Mouse (Mus musculus) heart, embryonic 11.5 days (tissue): Measurements from ENCODE around the gene Fam161a. TPM values are rescaled to one million over a fixed set of nuclear protein-coding genes. Genes with fewer than 3 reads are reported as not detected.

ENCODE experiments used
- ATAC-seq: fragments of 200-750 bp; cut with Nextera tagmentation; replicated peaks from 2 replicates; pipeline ENCODE4 v1.8.0; 2017; ENCODE audit warnings: moderate library complexity; ENCODE audit not compliant: insufficient number of reproducible peaks, low FRiP score, low TSS enrichment
- H3K27ac ChIP-seq: fragments of 300-500 bp; sonication (generic); 2 replicates; pipeline ENCODE4 v1.5.1; 2014; ENCODE audit warnings: mild to moderate bottlenecking, low read depth, low read length
- H3K27me3 ChIP-seq: fragments of 300-500 bp; sonication (generic); 2 replicates; pipeline ENCODE4 v1.6.1; 2014; ENCODE audit warnings: mild to moderate bottlenecking, low read length, mixed read lengths; ENCODE audit not compliant: control insufficient read depth, insufficient read depth
- H3K36me3 ChIP-seq: fragments of 300-500 bp; sonication (generic); 2 replicates; pipeline ENCODE4 v1.6.1; 2014; ENCODE audit warnings: mild to moderate bottlenecking, low read length, moderate library complexity, mixed read lengths; ENCODE audit not compliant: control insufficient read depth, insufficient read depth
- H3K4me1 ChIP-seq: fragments of 300-500 bp; sonication (generic); 2 replicates; pipeline ENCODE4 v1.6.1; 2014; ENCODE audit warnings: low read length; ENCODE audit not compliant: control insufficient read depth, insufficient read depth
- H3K4me2 ChIP-seq: fragments of 300-500 bp; sonication (generic); 2 replicates; pipeline ENCODE4 v1.6.1; 2014; ENCODE audit warnings: mild to moderate bottlenecking, moderate library complexity
- H3K4me3 ChIP-seq: fragments of 300-500 bp; sonication (generic); 2 replicates; pipeline ENCODE4 v1.5.1; 2014; ENCODE audit warnings: low read depth, low read length
- H3K9ac ChIP-seq: fragments of 300-500 bp; sonication (generic); 2 replicates; pipeline ENCODE4 v1.6.1; 2014; ENCODE audit warnings: mild to moderate bottlenecking, low read depth, low read length, moderate library complexity
- H3K9me3 ChIP-seq: fragments of 300-500 bp; sonication (generic); replicated peaks from 2 replicates; pipeline ENCODE4 v1.6.1; 2016; ENCODE audit warnings: low read length; ENCODE audit not compliant: control insufficient read depth
- WGBS: fragments of 180-500 bp; shearing (Covaris S2); extraction: QIAGEN DNeasy Blood & Tissue Kit; methylation state at CpG from one replicate; pipeline ENCODE4 v1.1.7; 2014; ENCODE audit not compliant: insufficient replicate concordance; 5-methylcytosine and 5-hydroxymethylcytosine counted together
- polyA plus RNA-seq: library from polyadenylated mRNA; unstranded; fragments of >200 nt; fragmentation: Nextera tagmentation; extraction: Ambion mirVana; gene quantifications from 2 replicates; pipeline ENCODE4 v1.2.1, GENCODE M21; 2014

Gene Fam161a
- polyA plus RNA-seq, 1 experiment from 2014 or later: 1.9 TPM

DNA sequence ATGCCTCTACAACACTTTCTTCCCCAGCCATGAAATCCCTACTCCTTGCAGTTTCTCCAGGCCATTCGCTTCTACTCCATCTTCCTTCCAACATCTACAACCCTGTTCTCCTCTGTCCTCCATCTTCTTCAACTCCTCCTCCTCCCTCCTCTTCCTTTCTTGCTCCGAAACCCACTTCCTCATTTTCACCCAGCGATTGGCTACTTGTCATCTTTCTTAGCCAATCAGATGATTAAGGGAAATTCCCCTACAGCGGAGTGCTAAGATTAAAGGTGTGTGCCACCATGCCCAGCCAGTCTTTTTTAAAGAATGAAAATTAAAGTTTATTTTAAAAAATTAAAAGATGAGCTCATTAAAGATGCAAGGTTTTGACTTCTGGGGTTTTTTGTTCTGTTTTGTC lies 10.6 kb downstream of the Fam161a start:
- Histone ChIP-seq H3K36me3 (no peaks in the 10 kb centered on the region), H3K4me2 (no peak overlapping the region), H3K4me1 (no peaks in the 10 kb centered on the region), H3K9ac (no peak overlapping the region), H3K27ac (no peak overlapping the region), H3K9me3 (no peaks in the 10 kb centered on the region), H3K27me3 (no peaks in the 10 kb centered on the region), H3K4me3 (no peak overlapping the region)
- ATAC-seq: no peak
- 85% methylated on average over 4 of the region's 4 CpGs for WGBS

DNA sequence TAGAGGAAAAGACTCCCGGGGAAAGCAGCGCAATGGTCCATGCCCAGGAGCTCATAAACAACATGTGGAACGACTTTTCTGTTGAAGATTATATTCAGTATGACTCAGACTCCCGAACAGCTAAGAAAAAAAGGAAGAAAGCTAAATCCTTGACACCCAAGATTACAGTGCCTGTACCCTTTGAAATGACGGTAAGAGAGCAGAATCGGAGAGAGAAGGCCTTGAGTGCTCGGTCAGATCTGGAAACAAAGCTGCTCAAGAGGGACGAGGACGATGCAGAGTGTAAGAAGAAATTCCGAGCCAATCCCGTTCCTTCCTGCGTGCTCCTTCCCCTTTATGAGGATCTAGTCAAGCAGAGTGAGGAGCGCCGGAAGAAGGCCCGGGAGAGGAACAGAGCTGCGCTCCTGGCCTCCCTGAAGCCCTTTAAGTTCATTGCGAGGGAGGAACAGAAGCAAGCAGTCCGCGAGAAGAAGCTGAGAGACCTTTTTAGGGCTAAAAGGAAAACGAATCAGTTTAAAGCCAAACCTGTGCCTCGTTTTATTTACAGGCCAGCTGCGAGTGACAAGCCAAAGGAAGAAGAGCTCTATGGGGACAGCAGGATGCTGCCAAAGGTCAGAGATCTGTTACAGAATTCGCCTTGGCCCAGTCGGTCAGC lies 12.9 kb downstream of the Fam161a start:
- no peak overlapping the region for H3K27ac ChIP-seq
- H3K4me1 ChIP-seq: no peaks in the 10 kb centered on the region
- 71% methylated on average over 24 of the region's 24 CpGs for WGBS
- H3K9ac ChIP-seq: no peak overlapping the region
- H3K9me3 ChIP-seq: no peaks in the 10 kb centered on the region
- no peaks in the 10 kb centered on the region for H3K36me3 ChIP-seq
- H3K27me3 ChIP-seq: no peaks in the 10 kb centered on the region
- H3K4me3 ChIP-seq: no peak overlapping the region
- no peak overlapping the region for H3K4me2 ChIP-seq
- no peak for ATAC-seq

DNA sequence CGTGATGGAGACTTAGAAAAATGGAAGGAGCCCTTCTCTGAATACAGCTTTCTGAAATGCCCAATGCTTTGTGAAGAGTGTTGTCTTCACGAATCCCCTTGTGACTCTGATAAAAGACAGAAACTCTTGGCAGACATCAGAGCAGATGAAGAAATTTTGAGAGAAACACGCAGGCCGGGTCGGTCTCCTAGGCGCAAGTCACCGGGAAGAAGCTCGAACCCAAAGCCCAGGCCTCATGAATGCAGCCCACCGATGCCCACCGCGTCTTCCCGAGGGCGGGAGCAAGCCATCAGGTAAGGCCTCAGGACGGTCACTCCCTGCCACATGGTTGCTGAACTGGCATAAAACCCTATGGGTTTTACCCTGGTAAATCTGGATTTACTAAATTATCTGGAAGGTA lies 13.5 kb downstream of the Fam161a start:
- no peak for ATAC-seq
- no peak overlapping the region for H3K27ac ChIP-seq
- 88% methylated on average over 14 of the region's 14 CpGs for WGBS

GRCm38 (mm10) chr11:23023155-23023554 lies 15.8 kb downstream of the Fam161a start:
- WGBS: 77% methylated on average over 2 of the region's 2 CpGs
- no peak for ATAC-seq
- Histone ChIP-seq H3K27ac (no peak overlapping the region), H3K4me2 (no peak overlapping the region), H3K4me1 (no peaks in the 10 kb centered on the region), H3K36me3 (no peaks in the 10 kb centered on the region), H3K9ac (no peak overlapping the region), H3K27me3 (no peaks in the 10 kb centered on the region), H3K9me3 (no peaks in the 10 kb centered on the region), H3K4me3 (no peak overlapping the region)

More for the DNA sequence above, 13.5 kb downstream of the Fam161a start:
- Histone ChIP-seq H3K9me3 (no peaks in the 10 kb centered on the region), H3K9ac (no peak overlapping the region), H3K4me1 (no peaks in the 10 kb centered on the region), H3K36me3 (no peaks in the 10 kb centered on the region), H3K4me3 (no peak overlapping the region), H3K4me2 (no peak overlapping the region), H3K27me3 (no peaks in the 10 kb centered on the region)

- WGBS: 74% methylated on average over 3 of the region's 3 CpGs
- H3K27me3 ChIP-seq: no peaks in the 10 kb centered on the region
- H3K9me3 ChIP-seq: no peaks in the 10 kb centered on the region
- H3K4me3 ChIP-seq: no peak overlapping the region
- no peak for ATAC-seq
- H3K36me3 ChIP-seq: no peaks in the 10 kb centered on the region
- no peaks in the 10 kb centered on the region for H3K4me1 ChIP-seq
- H3K4me2 ChIP-seq: no peak overlapping the region
- H3K9ac ChIP-seq: no peak overlapping the region
- no peak overlapping the region for H3K27ac ChIP-seq
Observed at GRCm38 (mm10) chr11:23024169-23024568, 16.8 kb downstream of the Fam161a start.

- no peak for ATAC-seq
- no peaks in the 10 kb centered on the region for H3K36me3 ChIP-seq
- no peaks in the 10 kb centered on the region for H3K4me1 ChIP-seq
- WGBS: 44% methylated on average over 3 of the region's 3 CpGs
- H3K4me2 ChIP-seq: no peak overlapping the region
- no peak overlapping the region for H3K27ac ChIP-seq
- no peaks in the 10 kb centered on the region for H3K27me3 ChIP-seq
- H3K4me3 ChIP-seq: no peak overlapping the region
- H3K9ac ChIP-seq: no peak overlapping the region
- H3K9me3 ChIP-seq: no peaks in the 10 kb centered on the region
Observed at GRCm38 (mm10) chr11:23028957-23029356, 21.6 kb downstream of the Fam161a start.

GRCm38 (mm10) chr11:23029399-23029798 lies 22.1 kb downstream of the Fam161a start:
- no peaks in the 10 kb centered on the region for H3K4me1 ChIP-seq
- no peak overlapping the region for H3K4me2 ChIP-seq
- H3K36me3 ChIP-seq: no peaks in the 10 kb centered on the region
- no peak overlapping the region for H3K27ac ChIP-seq
- 72% methylated on average over 6 of the region's 6 CpGs for WGBS
- ATAC-seq: no peak
- H3K9ac ChIP-seq: no peak overlapping the region
- H3K4me3 ChIP-seq: no peak overlapping the region
- no peaks in the 10 kb centered on the region for H3K27me3 ChIP-seq
- no peaks in the 10 kb centered on the region for H3K9me3 ChIP-seq

DNA sequence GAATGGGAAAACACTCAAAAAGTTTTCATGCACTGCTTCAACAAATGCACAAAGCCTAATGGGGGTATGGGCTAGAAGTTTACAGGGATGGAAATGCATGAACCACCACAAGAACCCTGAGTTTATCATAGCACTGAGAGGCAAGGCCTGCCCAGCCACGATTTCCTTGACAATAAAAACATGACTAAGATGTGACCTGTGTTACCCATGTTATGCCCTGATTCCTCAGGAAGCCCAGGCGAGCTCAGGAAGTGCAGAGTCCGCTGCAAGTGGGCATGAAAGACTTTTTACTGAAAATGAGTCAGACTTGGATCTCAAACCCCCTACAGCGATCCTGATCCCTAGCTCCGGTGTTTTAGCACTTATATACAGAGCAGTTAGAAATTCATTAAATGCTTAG lies 39.9 kb downstream of the Fam161a start:
- Histone ChIP-seq H3K4me2 (no peak overlapping the region), H3K27me3 (0 out of 2 replicates have a peak, but pooled peaks cover 4% of the 10 kb centered on the region), H3K4me3 (no peak overlapping the region), H3K9ac (no peak overlapping the region), H3K9me3 (no peaks in the 10 kb centered on the region), H3K36me3 (no peaks in the 10 kb centered on the region), H3K4me1 (peaks cover 4% of the 10 kb centered on the region; the same call in 1 of the 2 replicates), H3K27ac (no peak overlapping the region)
- no peak for ATAC-seq
- 53% methylated on average over 5 of the region's 5 CpGs for WGBS
